Mouse (Mus musculus) T-helper 1 cell (primary cell): Measurements from ENCODE around the gene Atp5g1.
"Not testable (repeated sequence)": the region's sequence is repeated elsewhere in the genome, so short reads cannot be mapped to it uniquely, and the experiment has no call there.

Experiments
- in situ Hi-C: fragments of 300-600 bp; cut with MboI, MseI; formaldehyde crosslinking; loops from one replicate; pipeline ENCODE4 v1.15.1; 2025; ENCODE audit warnings: high pct_unique_total_duplicates

Gene Atp5g1

GRCm38 (mm10) chr11:96075509-96076220 lies at the start of gene Atp5g1:
Atp5g1 (minus strand) TSS chr11:96075670.
- in situ Hi-C loops = no loop called here

GRCm38 (mm10) chr11:96124052-96124914 lies 48.8 kb upstream of the Atp5g1 start:
- in situ Hi-C loops = no loop called here

- in situ Hi-C loops = not testable (repeated sequence)
Measured at GRCm38 (mm10) chr11:96122806-96123205, 47.3 kb upstream of the Atp5g1 start.

GRCm38 (mm10) chr11:96119401-96119800 lies 43.9 kb upstream of the Atp5g1 start:
- in situ Hi-C loops = no loop called here

GRCm38 (mm10) chr11:96116925-96117324 lies 41.5 kb upstream of the Atp5g1 start:
- in situ Hi-C loops = not testable (repeated sequence)

DNA sequence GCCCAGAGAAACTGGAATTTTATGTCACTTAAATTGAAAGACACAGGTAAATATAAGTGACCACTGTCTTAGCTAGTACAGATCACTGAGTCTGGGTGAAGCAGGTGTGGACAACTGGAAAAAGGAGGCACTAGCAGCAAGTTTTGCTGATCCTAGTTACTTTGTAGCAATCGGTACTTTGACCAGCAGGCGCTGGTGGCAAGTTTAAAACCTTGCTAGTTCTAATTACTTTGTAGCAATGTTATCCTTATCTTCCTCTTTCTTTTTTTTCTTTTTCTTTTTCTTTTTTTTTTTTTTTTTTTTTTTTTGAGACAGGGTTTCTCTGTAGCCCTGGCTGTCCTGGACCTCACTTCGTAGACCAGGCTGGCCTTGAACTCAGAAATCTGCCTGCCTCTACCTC lies 40.6 kb upstream of the Atp5g1 start:
- in situ Hi-C loops = no loop called here

GRCm38 (mm10) chr11:96115416-96115815 lies 39.9 kb upstream of the Atp5g1 start:
- in situ Hi-C loops = no loop called here

DNA sequence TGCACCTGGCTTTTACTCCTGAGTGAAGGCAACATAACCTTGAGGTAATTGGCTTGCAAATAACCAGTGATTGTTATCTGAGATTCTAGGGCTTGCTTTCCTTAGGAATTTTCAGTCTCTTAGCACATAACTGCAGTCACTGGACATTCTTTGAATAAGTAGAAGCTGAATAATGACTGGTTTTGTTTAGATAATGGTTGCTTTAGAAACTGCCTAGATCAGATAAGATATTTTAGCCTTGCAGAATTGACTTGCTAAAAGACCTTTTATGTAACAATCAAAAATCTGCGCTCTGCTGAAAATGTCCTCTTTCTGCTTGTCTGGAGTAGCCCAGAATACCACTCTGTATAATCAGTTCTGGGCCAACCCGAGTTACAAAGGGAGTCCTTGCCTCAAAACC lies 38.6 kb upstream of the Atp5g1 start:
- in situ Hi-C loops = no loop called here

GRCm38 (mm10) chr11:96111751-96112150 lies 36.3 kb upstream of the Atp5g1 start, which contains the start of gene Calcoco2:
Calcoco2 (minus strand) TSS chr11:96111964.
- in situ Hi-C loops = no loop called here

- in situ Hi-C loops = not testable (repeated sequence)
Measured at GRCm38 (mm10) chr11:96110950-96111349, 35.5 kb upstream of the Atp5g1 start.

- in situ Hi-C loops = no loop called here
Measured at GRCm38 (mm10) chr11:96108376-96108775, 32.9 kb upstream of the Atp5g1 start.

DNA sequence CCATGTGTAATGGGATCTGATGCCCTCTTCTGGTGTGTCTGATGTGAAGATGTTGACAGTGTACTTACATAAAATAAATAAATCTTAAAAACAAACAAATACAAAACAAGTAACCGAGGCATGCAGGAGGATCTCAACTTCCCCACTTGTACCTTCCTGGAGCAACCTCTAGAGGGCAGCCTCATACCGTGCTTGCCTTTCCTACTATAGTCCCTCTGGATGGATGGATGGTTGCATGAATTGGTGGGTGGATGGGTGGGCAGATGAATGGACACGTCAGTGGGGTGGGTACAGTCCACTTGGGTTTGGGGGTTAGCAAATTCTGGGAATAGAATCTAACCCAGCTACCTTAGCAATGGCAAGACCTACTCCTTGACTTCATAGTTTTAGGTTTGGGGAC lies 17.9 kb upstream of the Atp5g1 start:
- in situ Hi-C loops = loop anchor here (5.0 kb wide), 1 partner anchor 139 kb away; no protein-coding TSS in a partner anchor

DNA sequence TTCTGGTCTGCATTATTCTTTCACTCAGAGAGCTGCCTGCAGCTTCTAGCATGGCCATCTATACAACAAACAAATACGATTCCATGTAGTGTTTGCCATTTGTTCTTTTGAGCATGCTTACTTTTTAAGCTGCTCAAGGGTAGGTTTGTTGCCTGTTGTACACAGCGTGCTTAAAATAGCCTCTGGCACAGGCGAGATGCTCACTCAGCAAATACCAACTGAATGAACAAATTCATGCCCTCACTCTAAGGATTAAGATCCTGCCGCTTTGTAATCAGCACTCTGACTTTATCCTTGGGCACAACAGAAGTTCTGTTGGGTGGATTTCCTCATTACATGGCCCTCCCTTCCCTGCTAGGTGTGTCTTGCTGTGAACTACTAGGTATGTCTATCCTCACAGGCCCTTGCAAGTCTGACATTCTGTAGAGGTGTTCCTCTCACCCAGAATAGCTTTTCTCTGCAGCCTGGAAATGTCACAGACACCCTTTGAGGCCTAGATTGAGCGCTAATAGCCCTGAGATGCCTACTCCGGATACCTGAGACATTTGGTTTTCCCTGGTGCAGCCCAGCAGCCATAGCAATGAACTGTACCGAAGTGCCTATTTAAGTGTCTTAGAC lies 17.3 kb upstream of the Atp5g1 start:
- in situ Hi-C loops = loop anchor here (5.0 kb wide), 1 partner anchor 140 kb away; no protein-coding TSS in a partner anchor

GRCm38 (mm10) chr11:96091073-96091472 lies 15.6 kb upstream of the Atp5g1 start:
- in situ Hi-C loops = loop anchor here (5.0 kb wide), 1 partner anchor 141 kb away; no protein-coding TSS in a partner anchor

DNA sequence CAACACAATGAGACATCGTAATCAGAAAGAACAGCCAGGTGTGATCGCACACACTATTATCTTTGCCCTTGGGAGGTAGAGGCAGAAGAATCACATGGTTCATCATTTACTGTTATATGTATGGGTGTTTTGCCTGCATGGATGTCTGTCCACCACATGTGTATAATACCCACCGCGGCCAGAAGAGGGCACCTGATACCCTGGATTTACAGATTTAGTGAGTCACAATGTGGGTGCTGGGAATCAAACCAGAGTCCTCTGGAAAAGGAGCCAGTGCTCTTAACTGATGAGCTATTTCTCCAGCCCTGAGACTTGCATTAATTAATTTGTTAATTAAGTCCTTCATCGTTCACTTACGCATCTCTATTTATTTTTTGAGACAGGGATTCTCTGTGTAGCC lies 12.5 kb upstream of the Atp5g1 start:
- in situ Hi-C loops = no loop called here

DNA sequence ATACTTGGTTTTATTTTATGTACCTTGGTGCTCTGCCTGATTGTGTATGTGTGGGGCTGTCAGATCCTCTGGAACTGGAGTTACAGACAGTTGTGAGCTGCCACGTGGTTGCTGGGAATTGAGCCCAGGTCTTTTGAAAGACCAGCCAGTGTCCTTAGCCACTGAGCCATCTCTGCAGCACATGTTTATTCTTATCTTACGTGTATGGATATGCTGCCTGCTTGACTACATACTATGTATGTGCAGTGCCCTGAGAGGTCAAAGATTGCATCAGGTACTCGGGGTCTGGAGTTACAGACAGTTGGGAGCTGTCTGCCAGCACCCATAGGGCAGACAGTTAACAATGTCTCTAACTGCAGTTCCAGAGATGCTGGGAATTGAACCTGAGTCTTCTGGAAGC lies 7.2 kb upstream of the Atp5g1 start:
- in situ Hi-C loops = no loop called here

GRCm38 (mm10) chr11:96080736-96081135 lies 5.3 kb upstream of the Atp5g1 start:
- in situ Hi-C loops = no loop called here

DNA sequence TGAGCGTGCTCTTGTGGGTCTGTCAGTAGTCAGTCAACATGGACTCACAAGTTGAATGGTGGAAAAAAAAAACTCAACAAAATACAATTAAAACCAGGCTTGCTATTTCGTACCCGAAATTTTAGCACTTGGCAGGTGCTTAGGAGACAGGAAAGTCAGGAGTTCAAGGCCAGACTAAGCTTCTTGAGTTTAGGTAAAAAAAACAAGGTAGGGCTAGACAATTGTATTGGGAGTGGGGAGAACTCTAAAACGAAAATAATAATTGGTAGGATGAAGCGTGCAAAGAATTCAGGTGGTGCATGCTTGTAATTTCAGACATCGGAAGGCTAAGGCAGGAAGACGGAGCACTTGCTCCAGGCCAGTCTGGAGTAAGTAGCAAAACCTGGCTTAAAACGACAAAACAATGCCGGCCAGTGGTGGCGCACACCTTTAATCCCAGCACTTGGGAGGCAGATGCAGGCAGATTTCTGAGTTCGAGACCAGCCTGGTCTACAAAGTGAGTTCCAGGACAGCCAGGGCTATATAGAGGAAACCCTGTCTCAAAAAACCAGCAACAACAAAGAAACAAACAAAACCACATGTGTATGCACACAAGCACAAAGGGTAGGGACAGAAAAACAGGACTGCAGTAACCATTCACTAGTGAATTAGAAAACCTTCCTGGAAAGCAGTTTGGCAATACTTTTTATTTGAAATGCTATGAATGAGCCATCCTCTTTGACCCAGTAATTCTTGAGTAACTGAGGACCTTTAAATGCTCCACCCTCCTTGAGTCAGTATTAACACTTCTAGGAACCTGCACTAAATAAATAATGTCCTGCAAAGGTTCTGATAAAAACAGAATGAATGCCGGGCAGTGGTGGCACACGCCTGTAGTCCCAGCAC lies 993 bp upstream of the Atp5g1 start:
- in situ Hi-C loops = no loop called here

- in situ Hi-C loops = no loop called here
Measured at GRCm38 (mm10) chr11:96075177-96075508, 327 bp downstream of the Atp5g1 start.

DNA sequence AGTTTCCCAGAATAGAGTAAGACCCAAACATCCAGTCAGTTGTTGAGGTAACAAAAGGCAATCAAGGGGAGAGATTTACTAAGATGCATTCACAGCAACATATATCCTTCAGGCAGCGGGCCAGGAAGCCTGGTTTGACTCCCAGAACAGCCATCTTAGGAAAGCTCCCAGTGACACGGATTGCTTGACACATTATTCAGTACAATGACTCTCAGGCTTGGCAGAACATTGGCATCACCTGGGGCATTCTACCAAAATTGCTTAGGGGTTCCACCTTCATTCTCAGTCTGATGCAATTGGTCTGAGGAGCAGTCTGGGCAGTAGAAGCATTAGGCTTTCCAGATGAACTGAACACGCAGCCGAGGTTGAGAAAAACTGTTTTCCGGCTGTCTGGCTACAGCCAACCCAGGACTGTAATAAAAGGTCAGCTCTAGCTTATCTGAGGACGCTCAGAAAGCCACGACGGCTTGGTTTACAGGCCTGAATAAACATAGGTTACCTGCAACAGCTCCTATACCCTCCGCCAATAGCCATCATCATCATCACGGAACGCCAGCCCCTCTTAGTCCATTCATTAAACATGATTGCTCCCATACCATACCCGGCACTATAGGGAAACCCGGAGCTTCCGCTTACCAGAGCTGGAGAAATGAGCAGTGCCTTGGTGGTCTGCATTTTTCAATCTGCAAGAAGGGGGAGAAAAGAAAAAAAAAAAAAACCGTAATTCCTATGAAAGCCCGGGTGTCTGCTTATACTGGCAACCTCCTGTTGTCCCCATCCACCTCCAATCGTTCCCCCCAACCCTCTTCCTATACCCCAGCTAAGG lies 906 bp downstream of the Atp5g1 start:
- in situ Hi-C loops = no loop called here
